Mouse (Mus musculus) ovary, postnatal 10 days (tissue): ENCODE measurements around the gene Fgf12.

Experiments
- DNase-seq: peaks from one replicate; pipeline ENCODE4 v3.0.0; 2022; ENCODE audit warnings: low spot score

The Fgf12 gene

DNA sequence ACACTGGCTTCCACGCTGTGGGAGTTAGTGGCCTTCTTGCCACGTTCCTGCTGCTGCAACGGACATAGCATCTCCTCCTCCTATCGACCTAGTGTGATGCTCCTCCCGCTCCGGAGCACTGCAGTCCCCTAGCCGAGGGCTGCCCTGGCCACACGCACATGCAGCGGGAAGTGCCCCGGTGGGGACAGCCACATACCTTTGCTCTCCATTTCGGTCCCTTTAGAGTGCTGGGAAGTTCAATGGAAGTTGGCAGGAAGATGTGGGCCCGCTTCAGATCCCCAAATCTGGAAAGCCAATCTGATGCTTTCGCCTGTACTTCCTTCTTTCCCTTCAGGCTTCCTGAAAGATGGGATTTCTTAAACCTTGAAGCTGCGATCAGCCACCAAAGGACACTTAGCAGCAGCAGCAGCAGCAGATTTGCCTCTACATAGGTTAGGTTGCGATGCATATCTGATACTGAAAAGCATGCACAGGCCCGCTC lies at the start of gene Fgf12:
TSS of gene Fgf12 (minus strand) at position 431 of the 481 bp plus-strand sequence.
- DNase-seq, result no peak

GRCm38 (mm10) chr16:28793115-28793514 lies 40.2 kb upstream of the Fgf12 start:
- DNase-seq, result no peak

GRCm38 (mm10) chr16:28770276-28770675 lies 17.4 kb upstream of the Fgf12 start:
- no peak for DNase-seq

DNA sequence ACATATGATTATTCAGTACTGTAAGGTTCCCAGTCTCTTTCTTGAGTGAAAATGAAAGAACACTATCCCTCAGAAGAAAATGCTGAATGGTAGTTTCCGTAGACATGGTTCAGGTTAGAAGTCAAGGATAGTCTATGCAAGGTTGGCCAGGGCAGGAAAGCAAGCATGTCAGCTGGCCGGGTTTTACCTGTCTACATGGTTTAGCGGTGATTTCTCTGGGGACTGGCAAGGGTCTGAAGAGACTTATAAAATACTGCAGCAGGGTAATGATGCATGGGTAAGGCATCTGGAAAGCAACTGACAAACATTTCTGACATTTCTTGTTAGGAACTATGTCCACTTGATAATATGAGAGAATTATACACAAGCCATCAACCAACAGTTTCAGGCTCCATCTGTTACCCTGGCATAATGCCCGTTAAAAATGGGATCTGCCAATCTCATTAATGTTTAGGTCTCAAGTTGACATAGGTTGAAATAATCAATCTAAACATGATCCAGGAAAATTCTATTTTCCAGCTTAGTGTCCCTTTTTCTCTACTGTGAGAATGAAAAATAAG lies 8.6 kb upstream of the Fgf12 start:
- no peak for DNase-seq

GRCm38 (mm10) chr16:28753124-28753917 lies 453 bp upstream of the Fgf12 start:
- DNase-seq, result peak; percentile 6

DNA sequence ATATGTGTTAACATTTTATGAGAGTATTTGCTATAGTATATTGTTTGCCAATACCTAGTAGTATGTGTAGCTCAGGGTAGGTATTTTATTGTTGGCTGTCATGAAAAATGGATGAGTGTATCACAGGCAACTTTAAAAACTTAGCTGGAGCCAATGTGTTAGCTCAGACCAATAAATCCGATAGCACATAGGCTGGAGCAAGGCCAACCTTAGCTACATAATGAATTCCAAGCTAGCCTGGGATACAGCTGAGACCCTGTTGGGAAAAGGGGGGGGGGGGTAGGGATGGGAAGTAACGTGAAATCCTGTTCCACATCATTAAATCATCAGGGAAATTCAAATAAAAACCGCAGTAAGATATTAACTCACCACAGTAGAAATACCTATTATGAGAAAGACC lies 18.4 kb downstream of the Fgf12 start:
- no peak for DNase-seq

DNA sequence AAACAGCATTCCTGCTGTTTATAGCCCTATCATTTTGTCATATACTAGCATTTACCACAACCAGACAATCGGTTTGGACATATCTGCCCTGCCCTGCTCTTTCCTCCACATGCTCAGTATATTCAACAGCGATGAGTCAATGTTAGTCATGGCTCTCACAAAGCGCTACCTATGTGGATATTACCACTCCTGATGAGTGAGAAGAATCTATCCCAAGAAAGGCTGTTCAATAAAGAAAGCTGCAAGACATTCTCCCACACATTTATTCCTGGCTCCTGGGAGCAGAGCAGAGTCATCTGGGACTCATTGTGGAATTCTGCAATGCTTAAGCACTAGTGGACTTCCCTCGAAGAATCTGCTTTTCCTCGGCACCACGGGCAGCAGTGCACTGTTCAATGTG lies 26.1 kb downstream of the Fgf12 start:
- no peak for DNase-seq

DNA sequence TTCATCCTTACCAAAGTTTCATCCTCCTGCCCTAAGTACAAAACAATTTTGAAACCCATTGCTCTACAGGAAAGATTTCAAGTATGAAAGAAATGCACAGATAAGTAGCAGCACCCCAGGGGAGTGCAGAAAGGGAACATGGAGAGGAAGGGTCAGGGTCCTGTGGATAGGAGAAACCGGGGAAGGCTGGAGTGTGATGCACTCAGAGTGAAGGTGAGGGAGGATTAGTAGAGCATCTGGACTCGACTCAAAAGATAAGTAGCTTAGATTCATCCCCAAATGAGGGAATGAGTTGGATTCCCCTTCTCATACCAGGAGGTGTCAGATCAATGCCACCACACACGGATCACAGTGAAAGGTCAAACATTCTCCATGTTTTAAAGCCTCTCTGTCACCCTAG lies 46.2 kb downstream of the Fgf12 start:
- no peak for DNase-seq

- DNase-seq, result no peak
Observed at GRCm38 (mm10) chr16:28700346-28700745, 52.5 kb downstream of the Fgf12 start.

- DNase-seq, result no peak
Observed at GRCm38 (mm10) chr16:28696851-28697250, 56.0 kb downstream of the Fgf12 start.

DNA sequence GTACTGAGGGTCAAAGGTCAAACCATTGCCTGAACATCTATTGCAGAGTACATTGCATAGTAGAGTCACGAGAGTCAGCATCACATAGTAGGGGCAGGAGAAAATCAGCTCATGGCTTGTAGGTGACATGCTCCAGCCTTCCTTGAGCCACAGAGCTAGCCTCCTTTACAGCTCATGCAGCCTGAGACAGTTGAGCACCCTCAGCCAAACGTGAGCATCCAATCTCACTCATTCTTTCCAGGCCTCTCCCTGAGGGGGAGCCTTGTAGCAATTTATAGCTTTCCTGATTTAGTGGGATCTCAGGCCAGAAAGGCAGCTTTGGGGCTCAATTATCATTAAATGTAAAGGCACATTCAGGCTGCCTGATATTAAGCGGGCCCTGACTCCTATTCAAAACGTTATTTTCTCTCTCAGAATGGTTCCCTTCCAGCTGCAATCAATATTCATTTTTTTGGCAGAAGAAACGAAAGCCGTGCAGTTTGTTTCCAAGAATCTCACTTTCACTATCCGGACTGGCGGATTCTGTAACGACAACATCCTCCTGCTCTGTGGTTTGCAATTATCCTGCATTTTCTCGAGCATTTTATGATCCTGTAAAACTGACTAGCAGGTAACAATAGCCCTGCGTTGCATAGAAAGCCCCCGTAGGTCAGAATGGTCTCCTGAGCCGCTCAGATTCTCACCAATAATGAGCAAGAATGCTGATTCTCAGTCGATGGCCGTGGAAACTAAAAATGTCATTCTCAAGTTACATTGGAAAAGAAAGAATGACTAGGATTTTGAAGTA lies 58.6 kb downstream of the Fgf12 start:
- DNase-seq, result no peak

DNA sequence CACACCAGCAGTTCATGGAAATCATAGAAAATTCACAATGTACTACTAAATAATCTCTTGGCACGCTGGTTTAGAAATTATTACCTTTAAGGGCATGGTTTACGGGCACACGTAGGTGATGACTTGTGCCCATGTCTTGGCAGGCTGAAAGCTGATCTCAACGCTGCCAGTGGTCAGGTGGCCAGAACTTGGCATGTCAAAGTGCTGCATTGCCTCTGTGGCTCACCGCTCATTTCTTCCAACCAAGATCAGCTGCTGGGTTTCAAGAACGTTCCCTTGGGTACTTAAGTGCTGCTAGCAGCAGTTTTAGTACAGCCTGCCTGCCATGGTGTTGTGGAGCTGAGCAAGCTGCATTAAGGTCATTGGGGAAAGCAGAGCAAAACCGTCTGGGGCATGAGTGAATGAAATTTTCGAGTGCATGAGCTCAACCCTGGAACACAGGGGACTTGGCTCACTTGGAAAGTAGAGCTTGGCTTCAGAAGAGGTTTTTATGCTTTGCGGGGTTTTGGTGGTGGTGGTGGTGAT lies 63.9 kb downstream of the Fgf12 start:
- DNase-seq, result no peak

- DNase-seq, result no peak
Observed at GRCm38 (mm10) chr16:28681625-28682024, 71.2 kb downstream of the Fgf12 start.

DNA sequence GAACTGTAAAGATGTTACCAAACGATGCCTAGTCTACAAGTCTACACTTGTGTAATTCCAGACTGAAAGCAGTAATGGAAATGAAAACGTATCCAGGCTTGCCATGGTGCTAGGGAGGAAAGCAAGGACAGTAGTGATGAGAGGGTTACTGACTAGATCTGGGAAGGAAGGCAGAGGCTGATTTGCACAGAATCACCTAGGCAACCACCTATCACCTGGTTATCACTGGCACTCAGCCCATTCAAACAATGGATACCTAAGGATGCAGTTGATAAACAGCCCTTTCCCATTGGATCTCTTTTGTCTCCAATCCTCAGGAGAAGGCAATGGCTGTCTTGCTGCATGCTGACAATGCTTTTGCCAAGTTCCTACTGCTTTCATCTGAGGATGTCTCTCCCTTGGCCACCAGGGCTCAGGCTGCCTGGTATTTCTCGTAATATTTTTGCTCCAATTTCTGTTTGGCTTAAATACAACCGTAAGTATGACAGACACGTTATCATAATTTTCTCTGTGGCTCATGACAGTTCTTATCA lies 84.0 kb downstream of the Fgf12 start:
- DNase-seq, result no peak

DNA sequence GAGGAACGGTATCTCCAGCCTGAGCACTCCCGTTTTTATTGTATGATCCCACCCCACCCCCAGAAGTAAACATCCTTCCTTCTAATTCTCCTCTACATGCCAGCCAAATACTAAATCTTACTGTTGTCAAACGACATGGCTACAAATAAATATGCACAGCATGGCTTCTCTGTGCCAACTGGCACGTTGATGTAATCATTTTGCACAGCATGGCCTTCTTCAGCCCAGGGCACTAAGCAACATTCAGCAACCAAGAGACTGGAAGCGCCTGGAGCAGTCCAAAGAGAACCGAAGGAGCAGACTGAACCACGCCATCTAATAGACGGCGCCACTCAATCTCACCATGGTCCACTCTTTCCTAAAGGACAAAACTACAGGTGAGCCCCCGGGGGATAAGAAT lies 100.2 kb downstream of the Fgf12 start:
- no peak for DNase-seq

GRCm38 (mm10) chr16:28650589-28650988 lies 102.3 kb downstream of the Fgf12 start:
- DNase-seq, result no peak

- DNase-seq, result no peak
Observed at GRCm38 (mm10) chr16:28645030-28645429, 107.8 kb downstream of the Fgf12 start.

DNA sequence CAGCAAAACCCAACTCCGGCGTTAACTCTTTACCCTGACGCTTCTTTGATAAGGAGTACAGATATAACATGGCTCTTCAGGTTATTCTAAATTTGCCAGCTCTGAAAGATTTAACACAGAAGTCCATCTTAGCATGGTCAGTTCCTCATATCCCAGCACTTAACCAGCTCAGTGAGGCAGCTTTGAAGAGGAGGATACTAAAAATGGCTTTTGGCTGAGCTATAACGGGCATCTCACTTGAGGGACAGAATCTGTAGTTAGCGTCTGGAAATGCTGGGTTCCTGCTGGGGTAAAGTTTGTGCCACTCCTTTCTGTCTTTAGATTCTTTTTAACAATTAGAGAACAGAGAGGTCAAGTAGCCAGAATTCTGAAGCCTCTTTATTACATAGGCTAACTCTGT lies 121.1 kb downstream of the Fgf12 start:
- no peak for DNase-seq

DNA sequence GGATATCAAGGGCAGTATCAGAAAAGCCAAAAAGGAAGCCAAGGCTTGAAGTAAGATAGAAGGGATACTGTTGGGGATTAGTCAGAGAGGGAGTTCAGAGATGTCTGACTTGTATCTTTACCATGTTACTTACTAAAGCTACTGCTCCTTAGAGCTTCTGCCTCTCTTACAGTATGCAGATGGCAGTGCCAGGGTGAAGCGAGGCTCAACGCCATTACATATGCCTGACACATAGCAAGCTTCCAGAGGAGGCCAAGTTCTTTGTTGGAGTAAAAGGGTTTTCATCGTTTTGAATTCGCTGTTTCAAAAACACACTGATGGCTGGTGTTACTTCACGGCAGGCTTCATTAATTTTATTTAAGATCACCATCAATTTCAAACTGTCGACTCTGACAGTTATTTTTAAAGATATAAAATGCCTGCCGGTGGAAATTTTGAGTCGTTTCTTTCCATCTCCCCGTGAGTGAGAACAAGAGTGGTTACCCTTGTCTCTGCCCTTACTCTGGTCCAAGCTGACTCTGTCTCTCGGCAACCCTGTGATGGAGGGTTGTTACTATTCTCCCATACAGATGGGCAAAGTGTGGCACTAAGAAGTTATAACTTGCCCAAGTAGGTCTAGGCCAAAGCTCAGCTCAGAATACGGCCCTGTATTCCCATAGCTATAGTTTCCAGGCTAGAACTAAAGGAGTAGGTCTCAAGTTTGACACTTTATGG lies 121.9 kb downstream of the Fgf12 start:
- DNase-seq, result no peak

- DNase-seq, result no peak
Observed at GRCm38 (mm10) chr16:28626259-28626658, 126.6 kb downstream of the Fgf12 start.

- DNase-seq, result no peak
Observed at GRCm38 (mm10) chr16:28625689-28626088, 127.2 kb downstream of the Fgf12 start.

GRCm38 (mm10) chr16:28614412-28614811 lies 138.5 kb downstream of the Fgf12 start:
- DNase-seq, result no peak
